Mouse (Mus musculus) spleen, adult 2 months (tissue): ENCODE measurements around the gene Ccdc142.

Source experiments
- CTCF ChIP-seq: fragments of 200-500 bp; IDR thresholded peaks from 2 replicates; pipeline ENCODE4 v1.5.1; 2011; ENCODE audit warnings: mild to moderate bottlenecking, inconsistent platforms; ENCODE audit not compliant: insufficient read depth, insufficient read length, insufficient replicate concordance; ENCODE audit errors: extremely low read depth
- POLR2A ChIP-seq: fragments of 200-500 bp; IDR thresholded peaks from 2 replicates; pipeline ENCODE4 v1.6.1; 2011; ENCODE audit warnings: low read depth, low read length, inconsistent platforms

DNA sequence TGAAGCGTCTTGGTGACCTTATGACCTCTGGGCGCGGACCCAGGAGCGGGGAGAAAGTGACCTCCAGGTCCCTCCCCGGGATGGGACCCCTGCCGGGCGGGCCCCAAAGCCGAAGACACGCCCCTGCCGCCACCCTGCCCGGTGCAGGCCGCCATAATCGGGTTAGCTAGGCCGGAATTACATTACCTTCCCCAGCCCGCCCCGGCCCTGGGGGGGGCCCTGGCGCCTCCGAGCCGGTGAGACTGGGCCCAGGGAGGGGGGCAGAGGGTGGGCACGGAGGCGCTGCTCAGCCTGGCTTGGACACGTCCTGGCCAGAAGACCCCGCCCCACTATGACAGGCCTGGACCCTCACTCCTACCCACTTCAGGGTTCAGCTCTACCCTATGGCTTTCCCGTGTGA is 30.2 kb upstream of the Ccdc142 start:
- TF ChIP-seq POLR2A: no peak
- no peak for TF ChIP-seq CTCF
